Mouse (Mus musculus) midbrain, embryonic 16.5 days (tissue): Measurements from ENCODE around the gene Rpap1. TPM values are rescaled to one million over a fixed set of nuclear protein-coding genes. Genes with fewer than 3 reads are reported as not detected.
A peak's percentile ranks its signal among the peaks of the same experiment; 100 is the strongest.

Source experiments
- ATAC-seq: fragments of 200-750 bp; cut with Nextera tagmentation; 2 replicates; pipeline ENCODE4 v1.8.0; 2017; ENCODE audit warnings: moderate TSS enrichment
- H3K27ac ChIP-seq: fragments of 300-500 bp; sonication (generic); 2 replicates; pipeline ENCODE4 v1.5.1; 2014; ENCODE audit warnings: mild to moderate bottlenecking, low read length, mixed read lengths
- H3K27me3 ChIP-seq: fragments of 300-500 bp; sonication (generic); 2 replicates; pipeline ENCODE4 v1.6.1; 2014; ENCODE audit warnings: low read depth, low read length, mixed read lengths; ENCODE audit not compliant: control insufficient read depth, insufficient read depth
- H3K36me3 ChIP-seq: fragments of 300-500 bp; sonication (generic); 2 replicates; pipeline ENCODE4 v1.6.1; 2014; ENCODE audit warnings: mild to moderate bottlenecking, low read length, moderate library complexity, mixed read lengths; ENCODE audit not compliant: control insufficient read depth, insufficient read depth
- H3K4me1 ChIP-seq: fragments of 300-500 bp; sonication (generic); 2 replicates; pipeline ENCODE4 v1.6.1; 2014; ENCODE audit warnings: mild to moderate bottlenecking, low read length, mixed read lengths; ENCODE audit not compliant: control insufficient read depth, insufficient read depth
- H3K4me2 ChIP-seq: fragments of 300-500 bp; sonication (generic); 2 replicates; pipeline ENCODE4 v1.6.1; 2014; ENCODE audit warnings: mild to moderate bottlenecking, low read length, mixed read lengths
- H3K4me3 ChIP-seq: fragments of 300-500 bp; sonication (generic); 2 replicates; pipeline ENCODE4 v1.5.1; 2014; ENCODE audit warnings: low read depth, mild to moderate bottlenecking, low read length, moderate library complexity, mixed read lengths
- H3K9ac ChIP-seq: fragments of 300-500 bp; sonication (generic); 2 replicates; pipeline ENCODE4 v1.6.1; 2014; ENCODE audit warnings: low read depth, low read length, mixed read lengths
- H3K9me3 ChIP-seq: fragments of 300-500 bp; sonication (generic); replicated peaks from 2 replicates; pipeline ENCODE4 v1.6.1; 2014; ENCODE audit warnings: mild to moderate bottlenecking, low read length, mixed read lengths; ENCODE audit not compliant: control insufficient read depth, poor library complexity, severe bottlenecking
- WGBS: fragments of 180-500 bp; shearing (Covaris S2); extraction: QIAGEN DNeasy Blood & Tissue Kit; methylation state at CpG from one replicate; pipeline ENCODE4 v1.1.7; 2014; 5-methylcytosine and 5-hydroxymethylcytosine counted together
- polyA plus RNA-seq: library from polyadenylated mRNA; unstranded; fragments of >200 nt; fragmentation: Nextera tagmentation; extraction: Ambion mirVana; gene quantifications from 2 replicates; pipeline ENCODE4 v1.2.1, GENCODE M21; 2015

The Rpap1 gene
- polyA plus RNA-seq, 1 experiment from 2014 or later = 16.9 TPM

GRCm38 (mm10) chr2:119811490-119812146 lies 24.3 kb upstream of the Rpap1 start:
- H3K4me3 ChIP-seq = no peak overlapping the region
- no peaks in the 10 kb centered on the region for H3K27me3 ChIP-seq
- H3K27ac ChIP-seq = no peak overlapping the region
- 89% methylated on average over 14 of the region's 14 CpGs for WGBS
- H3K4me2 ChIP-seq = no peak overlapping the region
- no peak for ATAC-seq
- H3K4me1 ChIP-seq = no peaks in the 10 kb centered on the region
- peaks cover 7% of the 10 kb centered on the region; the same call in 1 of the 2 replicates for H3K36me3 ChIP-seq
- H3K9ac ChIP-seq = no peak overlapping the region
- no peaks in the 10 kb centered on the region for H3K9me3 ChIP-seq

- H3K27me3 ChIP-seq = no peaks in the 10 kb centered on the region
- no peak overlapping the region for H3K4me3 ChIP-seq
- 62% methylated on average over 12 of the region's 12 CpGs for WGBS
- H3K4me2 ChIP-seq = no peak overlapping the region
- no peak overlapping the region for H3K9ac ChIP-seq
- H3K27ac ChIP-seq = no peak overlapping the region
- no peaks in the 10 kb centered on the region for H3K9me3 ChIP-seq
- no peak for ATAC-seq
- peaks cover 9% of the 10 kb centered on the region; the same call in 1 of the 2 replicates for H3K36me3 ChIP-seq
- H3K4me1 ChIP-seq = no peaks in the 10 kb centered on the region
Observed at GRCm38 (mm10) chr2:119810890-119811289, 23.6 kb upstream of the Rpap1 start.

GRCm38 (mm10) chr2:119808881-119809280 lies 21.5 kb upstream of the Rpap1 start:
- no peak for ATAC-seq
- WGBS = 43% methylated on average over 4 of the region's 4 CpGs
- Histone ChIP-seq H3K27me3 (no peaks in the 10 kb centered on the region), H3K4me1 (peaks cover 12% of the 10 kb centered on the region), H3K4me3 (no peak overlapping the region), H3K4me2 (no peak overlapping the region), H3K9me3 (no peaks in the 10 kb centered on the region), H3K36me3 (peaks cover 10% of the 10 kb centered on the region; the same call in 1 of the 2 replicates), H3K27ac (no peak overlapping the region), H3K9ac (no peak overlapping the region)

- Histone ChIP-seq H3K4me2 (no peak overlapping the region), H3K27me3 (no peaks in the 10 kb centered on the region), H3K9me3 (no peaks in the 10 kb centered on the region), H3K9ac (no peak overlapping the region), H3K36me3 (peaks cover 10% of the 10 kb centered on the region; the same call in 1 of the 2 replicates), H3K4me1 (peaks cover 16% of the 10 kb centered on the region), H3K27ac (no peak overlapping the region), H3K4me3 (no peak overlapping the region)
- WGBS = 40% methylated on average over 4 of the region's 4 CpGs
- ATAC-seq = no peak
Observed at GRCm38 (mm10) chr2:119808438-119808837, 21.1 kb upstream of the Rpap1 start.

GRCm38 (mm10) chr2:119805536-119805935 lies 18.2 kb upstream of the Rpap1 start:
- H3K4me3 ChIP-seq = no peak overlapping the region
- no peak overlapping the region for H3K4me2 ChIP-seq
- peaks cover 6% of the 10 kb centered on the region; the same call in 1 of the 2 replicates for H3K27me3 ChIP-seq
- no peak overlapping the region for H3K27ac ChIP-seq
- H3K36me3 ChIP-seq = peaks cover 8% of the 10 kb centered on the region; the same call in 1 of the 2 replicates
- WGBS = 36% methylated on average over 8 of the region's 8 CpGs
- H3K9ac ChIP-seq = 0 out of 2 replicates have a peak overlapping the region, but pooled peaks have one; percentile 25
- peaks cover 32% of the 10 kb centered on the region for H3K4me1 ChIP-seq
- no peaks in the 10 kb centered on the region for H3K9me3 ChIP-seq
- no peak for ATAC-seq

- peaks cover 6% of the 10 kb centered on the region; the same call in 1 of the 2 replicates for H3K36me3 ChIP-seq
- H3K4me1 ChIP-seq = peaks cover 36% of the 10 kb centered on the region
- no peak overlapping the region for H3K4me3 ChIP-seq
- no peak overlapping the region for H3K27ac ChIP-seq
- H3K9ac ChIP-seq = no peak overlapping the region
- WGBS = 17% methylated on average over 9 of the region's 9 CpGs
- no peaks in the 10 kb centered on the region for H3K9me3 ChIP-seq
- no peak for ATAC-seq
- no peak overlapping the region; the same call in 1 of the 2 replicates for H3K4me2 ChIP-seq
- peaks cover 6% of the 10 kb centered on the region; the same call in 1 of the 2 replicates for H3K27me3 ChIP-seq
Observed at GRCm38 (mm10) chr2:119804776-119805175, 17.4 kb upstream of the Rpap1 start.

GRCm38 (mm10) chr2:119804275-119804628 lies 16.9 kb upstream of the Rpap1 start:
- H3K4me2 ChIP-seq = no peak overlapping the region
- no peak overlapping the region for H3K27ac ChIP-seq
- WGBS = 27% methylated on average over 5 of the region's 5 CpGs
- no peak overlapping the region for H3K9ac ChIP-seq
- ATAC-seq = no peak
- no peaks in the 10 kb centered on the region for H3K9me3 ChIP-seq
- peaks cover 6% of the 10 kb centered on the region; the same call in 1 of the 2 replicates for H3K27me3 ChIP-seq
- H3K4me3 ChIP-seq = no peak overlapping the region
- H3K36me3 ChIP-seq = peaks cover 6% of the 10 kb centered on the region; the same call in 1 of the 2 replicates
- H3K4me1 ChIP-seq = peaks cover 36% of the 10 kb centered on the region

GRCm38 (mm10) chr2:119803618-119804274 lies 16.4 kb upstream of the Rpap1 start:
- H3K9ac ChIP-seq = no peak overlapping the region
- H3K4me2 ChIP-seq = no peak overlapping the region
- 0 out of 2 replicates have a peak overlapping the region, but pooled peaks have one; percentile 1 for H3K27ac ChIP-seq
- H3K27me3 ChIP-seq = peaks cover 6% of the 10 kb centered on the region
- peaks cover 6% of the 10 kb centered on the region; the same call in 1 of the 2 replicates for H3K36me3 ChIP-seq
- WGBS = 7% methylated on average over 6 of the region's 6 CpGs
- H3K4me1 ChIP-seq = peaks cover 38% of the 10 kb centered on the region
- no peak for ATAC-seq
- H3K9me3 ChIP-seq = no peaks in the 10 kb centered on the region
- H3K4me3 ChIP-seq = no peak overlapping the region
